Mouse (Mus musculus): Measurements from ENCODE around the gene Pdap1.
"Not testable (repeated sequence)": the region's sequence is repeated elsewhere in the genome, so short reads cannot be mapped to it uniquely, and the experiment has no call there.

Pdap1 gene

DNA sequence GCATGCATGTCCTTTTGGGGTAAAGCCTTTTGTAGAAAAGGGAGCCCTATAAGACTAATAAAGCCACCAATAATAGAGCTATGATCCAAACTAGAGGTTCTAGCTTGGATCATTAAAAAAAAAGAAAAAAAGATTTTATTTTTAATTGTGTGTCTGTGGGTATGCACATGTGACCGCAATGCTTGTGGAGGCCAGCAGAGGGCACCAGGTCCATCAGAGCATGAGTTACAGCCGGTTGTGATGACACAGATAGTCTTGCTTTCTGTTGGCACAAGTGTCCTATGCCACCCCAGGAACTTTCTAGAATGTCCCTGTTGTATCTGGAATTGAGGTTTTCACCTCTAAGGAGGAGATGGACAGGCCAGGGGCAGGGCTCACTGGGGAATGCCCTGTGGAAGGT is 20.7 kb downstream of the Pdap1 start:
- peak in 1 of 2 experiments; percentile 62 for DNase-seq (ENCODE audit: low spot score in 2 of 2)

DNA sequence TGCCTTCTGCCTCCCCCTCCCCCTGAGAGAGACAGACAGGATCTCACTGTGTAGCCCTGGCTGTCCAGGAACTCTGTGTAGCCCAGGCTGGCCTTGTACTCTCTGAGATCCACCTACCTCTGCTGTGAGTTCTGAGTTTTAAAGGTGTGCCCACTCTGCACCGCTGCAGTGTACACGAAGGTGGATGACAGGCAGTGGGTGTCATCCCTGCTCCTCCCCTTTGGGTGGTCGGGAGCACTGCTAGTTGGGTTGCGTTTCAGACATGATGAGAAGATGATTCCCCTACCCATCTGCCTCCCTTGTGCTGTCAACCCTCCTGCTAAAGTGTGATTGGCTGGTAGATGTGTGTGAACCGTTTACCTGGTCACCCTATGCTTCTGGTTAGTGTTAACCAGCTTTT is 21.6 kb downstream of the Pdap1 start:
- DNase-seq (ENCODE audit: low spot score in 2 of 2), result no peak

DNA sequence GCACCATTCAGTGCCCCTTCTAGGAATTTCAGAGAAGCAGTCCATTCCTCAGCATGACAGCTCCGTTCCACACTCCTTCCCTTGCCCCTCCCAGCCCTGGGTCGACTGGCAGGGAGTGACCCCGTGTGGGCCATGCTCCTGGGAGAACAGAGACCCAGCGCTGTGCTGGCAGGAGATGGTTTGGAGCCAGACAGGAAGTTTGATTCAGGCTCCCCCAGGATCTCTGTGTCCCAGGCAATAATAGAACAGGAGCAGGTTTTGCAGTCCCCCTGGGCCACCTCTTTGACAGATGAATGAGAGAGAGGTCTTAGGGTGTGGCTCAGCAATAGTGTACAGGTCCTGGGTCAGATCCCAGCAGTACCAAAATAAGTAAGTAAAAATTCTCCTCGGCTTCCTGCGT is 22.0 kb downstream of the Pdap1 start:
- DNase-seq (ENCODE audit: low spot score in 2 of 2), result no peak

- peak; percentile 54 to 81 for DNase-seq (ENCODE audit: low spot score in 2 of 2)
Measured at GRCm38 (mm10) chr5:145116916-145117315, 23.1 kb downstream of the Pdap1 start.

- peak in 1 of 2 experiments; percentile 42 for DNase-seq (ENCODE audit: low spot score in 2 of 2)
Measured at GRCm38 (mm10) chr5:145116316-145116715, 23.7 kb downstream of the Pdap1 start.

DNA sequence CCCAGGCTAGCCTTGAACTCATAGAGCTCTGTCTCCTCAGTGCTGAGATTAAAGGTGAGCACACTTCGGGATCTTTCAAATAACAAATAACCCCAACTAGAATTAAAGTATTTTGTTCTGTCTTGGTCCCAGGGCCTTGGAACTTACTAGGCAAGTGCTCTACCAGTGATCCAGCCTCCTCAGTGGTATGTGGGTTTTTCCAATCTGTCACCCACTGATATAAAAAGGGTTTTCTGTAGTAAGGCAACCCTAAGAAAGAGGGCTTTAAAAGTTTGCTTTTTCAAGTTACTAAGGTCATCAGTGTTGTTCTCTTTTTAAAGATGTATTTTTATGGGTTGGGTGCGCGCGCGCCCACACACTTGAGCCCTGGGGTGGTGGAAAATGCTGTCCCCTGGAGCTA is 24.3 kb downstream of the Pdap1 start:
- no peak for DNase-seq (ENCODE audit: low spot score in 2 of 2)

DNA sequence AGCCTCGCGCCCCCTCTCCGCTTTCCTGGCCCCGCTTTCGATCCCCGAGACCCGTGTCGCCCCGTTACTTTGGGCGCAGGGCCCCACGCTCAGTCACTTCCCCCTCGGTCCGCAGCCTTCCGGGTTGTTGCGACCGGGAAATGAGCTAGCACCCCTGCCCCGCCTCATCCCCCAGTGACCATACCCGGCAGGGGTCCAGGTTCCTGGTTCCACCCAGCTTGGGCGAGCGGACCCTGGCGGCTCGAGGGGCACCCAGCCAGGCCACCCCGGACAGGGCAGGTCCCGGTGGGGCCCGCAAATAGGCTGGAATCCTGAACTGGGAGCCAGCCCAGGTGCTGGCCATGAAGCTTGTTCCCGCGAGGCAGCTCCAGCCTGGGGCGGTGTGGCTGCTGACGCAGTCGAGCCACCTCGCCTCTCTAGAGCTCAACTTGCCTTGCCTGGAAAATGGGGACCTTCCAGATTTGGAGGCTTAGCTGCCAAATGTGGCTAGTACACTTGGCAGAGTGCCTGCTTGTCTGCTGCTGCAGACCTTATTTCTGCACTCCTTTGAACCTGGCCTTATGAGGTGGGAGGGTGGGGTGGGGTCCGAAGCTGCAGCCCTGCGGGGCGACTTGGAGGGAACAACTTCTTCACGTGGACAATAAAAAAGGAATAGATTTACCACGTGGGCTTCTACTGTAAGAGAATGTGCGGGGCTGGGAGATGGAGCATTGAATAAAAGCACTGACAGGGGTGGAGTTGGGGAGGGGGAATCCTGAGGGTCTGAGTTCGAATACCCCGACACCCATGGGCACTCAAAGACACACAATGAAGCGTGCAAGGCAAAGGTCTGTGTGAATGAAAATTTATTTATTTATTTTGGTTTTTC is 25.2 kb downstream of the Pdap1 start:
- peak in 1 of 2 experiments; percentile 69 for DNase-seq (ENCODE audit: low spot score in 2 of 2)

- DNase-seq (ENCODE audit: low spot score in 2 of 2), result peak; percentile 56 to 73
Measured at GRCm38 (mm10) chr5:145114071-145114605, 25.9 kb downstream of the Pdap1 start, which contains the start of gene Arpc1b. TSS of gene Arpc1b (plus strand) at chr5:145114215.

GRCm38 (mm10) chr5:145113416-145113815 is 26.6 kb downstream of the Pdap1 start:
- DNase-seq (ENCODE audit: low spot score in 2 of 2), result no peak

- no peak for DNase-seq (ENCODE audit: low spot score in 2 of 2)
Measured at GRCm38 (mm10) chr5:145112566-145112965, 27.5 kb downstream of the Pdap1 start.

DNA sequence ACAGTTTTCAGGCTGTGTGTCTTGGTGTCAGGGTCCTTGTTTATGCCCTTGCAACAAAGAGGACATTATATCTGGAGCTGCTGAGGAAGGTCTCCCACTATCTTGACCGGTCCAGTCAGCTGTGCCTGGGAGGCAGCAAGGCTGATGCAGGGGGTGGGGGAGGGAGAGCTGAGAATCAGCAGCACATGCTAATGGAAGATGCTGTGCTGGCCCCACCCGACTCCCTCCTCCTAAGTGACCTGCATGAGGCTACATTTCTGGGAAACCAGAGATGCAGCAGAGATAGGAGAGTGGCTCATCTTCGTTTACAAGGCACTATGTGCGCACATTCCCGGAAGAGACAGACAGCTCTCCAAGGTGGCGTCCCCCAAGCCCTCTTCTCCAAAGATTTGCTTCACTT is 29.6 kb downstream of the Pdap1 start:
- DNase-seq (ENCODE audit: low spot score in 2 of 2), result no peak

GRCm38 (mm10) chr5:145105694-145106275 is 34.3 kb downstream of the Pdap1 start:
- no peak for DNase-seq (ENCODE audit: low spot score in 2 of 2)

DNA sequence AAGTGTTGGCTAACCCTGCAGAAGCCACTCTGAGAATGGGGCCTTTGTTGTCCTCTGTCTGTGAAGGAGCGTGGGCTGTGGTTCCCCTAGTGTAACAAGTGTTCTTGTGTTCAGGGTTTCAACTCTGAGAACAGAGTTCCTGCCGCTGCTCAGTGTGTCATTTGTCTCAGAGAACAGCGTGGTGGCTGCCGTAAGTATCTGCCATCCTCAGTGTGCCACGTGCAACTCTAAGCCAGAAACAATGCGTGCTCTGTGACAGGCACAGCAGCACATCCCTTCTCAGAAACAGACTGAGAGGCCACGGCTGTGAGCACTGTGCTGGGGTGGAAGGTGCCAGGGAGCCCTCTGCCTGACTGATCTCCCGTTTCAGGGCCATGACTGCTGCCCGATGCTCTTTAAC is 35.7 kb downstream of the Pdap1 start:
- DNase-seq (ENCODE audit: low spot score in 2 of 2), result no peak

DNA sequence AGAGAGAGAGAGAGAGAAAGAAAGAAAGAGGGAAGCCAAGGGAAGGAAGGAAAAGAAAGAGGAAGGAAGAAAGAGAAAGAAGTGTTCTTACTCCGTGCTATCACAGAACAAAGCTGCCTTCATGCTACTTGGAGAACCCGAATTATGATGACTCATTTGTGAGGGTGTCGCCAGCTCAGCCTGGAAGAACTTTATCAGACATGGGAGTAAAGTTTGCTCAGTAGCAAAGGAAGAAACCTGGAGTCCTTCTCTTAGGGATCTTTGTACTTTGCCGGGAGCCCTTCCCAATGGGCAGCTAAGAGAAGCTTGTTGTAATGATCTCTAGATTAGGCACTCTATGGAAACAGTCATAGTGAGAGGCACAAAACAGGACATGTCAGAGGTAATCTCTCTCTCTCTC is 37.3 kb downstream of the Pdap1 start:
- no peak for DNase-seq (ENCODE audit: low spot score in 2 of 2)

- not testable (repeated sequence) for DNase-seq (ENCODE audit: low spot score in 2 of 2)
Measured at GRCm38 (mm10) chr5:145101451-145101850, 38.6 kb downstream of the Pdap1 start.

GRCm38 (mm10) chr5:145100960-145101359 is 39.1 kb downstream of the Pdap1 start:
- DNase-seq (ENCODE audit: low spot score in 2 of 2), result no peak

- DNase-seq (ENCODE audit: low spot score in 2 of 2), result no peak
Measured at GRCm38 (mm10) chr5:145098340-145098821, 41.7 kb downstream of the Pdap1 start.

DNA sequence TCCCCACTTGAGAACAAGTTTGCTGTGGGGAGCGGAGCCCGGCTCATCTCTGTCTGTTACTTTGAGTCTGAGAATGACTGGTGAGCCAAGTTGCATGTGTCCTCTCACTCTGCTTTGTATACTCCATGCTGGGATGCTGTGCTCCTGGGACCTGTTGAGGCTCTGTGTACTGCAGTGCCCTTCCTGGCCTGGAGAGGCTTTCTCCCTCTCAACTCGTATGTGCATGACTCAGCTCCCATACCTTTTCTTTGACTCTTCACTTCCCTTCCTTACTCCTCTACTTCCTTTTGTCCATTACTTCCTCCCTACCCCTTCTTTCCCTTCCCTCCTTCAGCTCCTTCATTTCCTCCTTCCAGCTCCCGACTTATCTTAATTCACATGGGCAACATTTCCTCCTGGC is 43.8 kb downstream of the Pdap1 start:
- DNase-seq (ENCODE audit: low spot score in 2 of 2), result no peak

DNA sequence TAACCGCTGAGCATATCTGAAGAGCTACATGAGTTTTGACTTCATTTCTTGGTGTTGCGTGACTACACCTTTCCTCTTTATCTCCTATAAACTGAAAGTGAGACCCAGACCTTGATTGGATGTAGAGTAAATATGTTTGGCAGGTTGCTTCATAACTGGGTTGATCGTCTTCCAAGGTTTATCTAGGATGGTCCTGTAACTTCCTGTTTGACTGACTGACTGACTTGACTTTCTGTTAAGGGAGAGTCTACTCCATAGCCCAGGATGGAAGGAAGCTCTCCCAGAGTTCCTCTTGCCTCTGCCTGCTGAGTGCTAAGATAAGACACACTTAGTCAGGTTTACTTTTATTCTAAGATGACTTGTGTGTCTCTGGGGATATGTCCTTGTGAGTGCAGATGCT is 50.2 kb downstream of the Pdap1 start:
- no peak for DNase-seq (ENCODE audit: low spot score in 2 of 2)

- no peak for DNase-seq (ENCODE audit: low spot score in 2 of 2)
Measured at GRCm38 (mm10) chr5:145088186-145088585, 51.9 kb downstream of the Pdap1 start.

DNA sequence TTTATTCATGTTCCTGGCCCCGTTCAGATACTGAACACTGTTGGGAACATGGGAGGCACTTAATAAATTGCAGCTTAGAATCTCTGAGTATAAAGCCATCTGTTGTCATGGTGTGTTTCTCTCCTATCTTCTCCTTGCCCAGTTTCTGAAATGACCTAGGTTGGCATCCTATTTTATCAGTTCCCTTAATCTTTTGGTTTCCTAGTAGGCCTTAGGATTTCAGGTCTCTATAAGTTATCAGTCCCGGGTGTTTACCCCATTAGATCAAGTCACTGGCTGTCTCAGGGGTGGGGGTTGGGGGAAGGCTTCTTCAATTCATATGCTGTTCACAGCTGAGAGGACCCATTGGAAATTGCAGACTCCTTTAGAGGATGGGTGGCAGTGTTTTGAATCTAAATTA is 55.2 kb downstream of the Pdap1 start:
- no peak for DNase-seq (ENCODE audit: low spot score in 2 of 2)

GRCm38 (mm10) chr5:145083632-145084451 is 56.2 kb downstream of the Pdap1 start, which contains the start of the genes Arpc1a and Kpna7:
TSS of gene Arpc1a (plus strand) at chr5:145083830.
TSS of gene Kpna7 (minus strand) at chr5:145084030.
- peak; percentile 81 to 96 for DNase-seq (ENCODE audit: low spot score in 2 of 2)

Measured in spleen, postnatal 10 days (tissue).